Mouse (Mus musculus): ENCODE measurements around the gene Rnf121. TPM values are rescaled to one million over a fixed set of nuclear protein-coding genes. Genes with fewer than 3 reads are reported as not detected.
"Not testable (repeated sequence)": the region's sequence is repeated elsewhere in the genome, so short reads cannot be mapped to it uniquely, and the experiment has no call there.

Rnf121 gene
- polyA plus RNA-seq, 1 experiment: 61.7 TPM

GRCm38 (mm10) chr7:102064655-102065045, 619 bp downstream of the Rnf121 start:
- no peak for DNase-seq (ENCODE audit: low read depth)

DNA sequence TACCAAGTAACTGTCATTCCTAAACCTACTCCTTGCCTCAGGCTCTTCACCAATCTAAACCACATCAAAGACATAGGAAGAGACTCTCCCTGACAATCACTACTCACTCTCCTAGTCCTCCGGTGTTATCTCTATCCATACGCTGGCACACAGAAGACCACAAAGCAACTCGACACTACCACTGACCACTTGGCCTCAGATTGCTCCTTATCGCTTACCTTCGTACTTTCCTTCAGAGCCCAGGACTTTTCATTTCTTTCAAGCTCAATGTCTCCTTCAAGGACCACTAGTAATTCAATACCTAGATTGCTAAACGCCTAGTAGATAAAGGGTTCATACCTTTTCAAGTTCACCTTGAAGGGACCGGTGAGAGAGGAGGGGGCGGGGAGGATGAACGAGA, 1.4 kb downstream of the Rnf121 start:
- no peak for DNase-seq (ENCODE audit: low read depth)

GRCm38 (mm10) chr7:102062203-102062602, 3.1 kb downstream of the Rnf121 start:
- no peak for DNase-seq (ENCODE audit: low read depth)

GRCm38 (mm10) chr7:102061353-102061752, 3.9 kb downstream of the Rnf121 start:
- DNase-seq (ENCODE audit: low read depth): no peak

DNA sequence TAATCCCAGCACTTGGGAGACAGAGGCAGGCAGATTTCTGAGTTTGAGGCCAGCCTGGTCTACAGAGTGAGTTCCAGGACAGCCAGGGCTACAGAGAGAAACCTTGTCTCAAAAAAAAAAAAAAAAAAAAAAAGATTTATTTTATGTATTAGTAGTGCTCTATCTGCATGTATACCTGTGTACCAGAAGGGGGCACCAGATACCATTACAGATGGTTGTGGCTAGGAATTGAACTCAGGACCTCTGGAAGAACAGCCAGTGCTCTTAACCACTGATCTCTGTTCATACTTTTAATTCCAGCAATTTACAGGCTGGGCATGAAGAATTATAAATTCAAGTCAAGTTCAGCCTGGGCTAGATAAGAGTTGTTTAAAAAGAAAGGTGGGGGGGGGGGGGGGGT, 16.7 kb downstream of the Rnf121 start:
- not testable (repeated sequence) for DNase-seq (ENCODE audit: low read depth)

DNA sequence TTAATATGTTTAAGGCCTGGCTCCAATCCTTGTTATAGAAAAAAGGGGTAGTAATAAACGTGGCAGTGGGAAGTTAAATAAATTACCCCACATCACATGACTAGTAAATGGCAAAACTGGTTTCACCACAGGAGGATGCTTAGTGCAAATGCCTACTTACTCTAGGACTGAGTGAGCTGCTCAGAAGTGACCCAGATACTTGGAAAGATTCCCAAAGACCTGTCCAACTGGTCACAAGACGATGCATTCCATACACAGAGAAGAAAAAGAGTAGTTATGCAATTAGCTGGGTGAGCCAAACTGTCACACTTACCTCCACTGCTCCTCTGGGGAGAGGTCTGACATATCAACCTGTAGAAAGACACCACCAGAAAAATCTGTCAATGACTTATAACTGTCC, 23.0 kb downstream of the Rnf121 start:
- DNase-seq (ENCODE audit: low read depth): peak; percentile 40

DNA sequence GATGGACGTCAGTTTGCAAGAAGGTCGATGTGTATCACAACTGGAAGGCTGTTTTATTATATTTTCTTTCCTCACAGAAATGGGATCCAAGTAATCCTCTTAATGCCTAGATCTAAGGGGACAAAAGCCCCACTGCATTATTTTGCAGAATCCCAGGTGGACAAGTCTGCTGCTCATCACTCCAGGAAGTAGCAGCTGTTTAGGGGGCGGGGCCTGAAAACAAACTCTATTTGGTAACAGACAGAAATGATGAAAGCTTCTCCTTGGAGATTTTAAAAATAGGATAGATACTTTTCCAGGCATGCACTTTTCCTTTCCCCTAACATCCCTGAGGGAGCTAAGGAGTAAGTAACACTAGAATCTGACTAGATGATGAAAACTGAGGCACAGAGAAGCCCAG, 28.0 kb downstream of the Rnf121 start:
- DNase-seq (ENCODE audit: low read depth): no peak

DNA sequence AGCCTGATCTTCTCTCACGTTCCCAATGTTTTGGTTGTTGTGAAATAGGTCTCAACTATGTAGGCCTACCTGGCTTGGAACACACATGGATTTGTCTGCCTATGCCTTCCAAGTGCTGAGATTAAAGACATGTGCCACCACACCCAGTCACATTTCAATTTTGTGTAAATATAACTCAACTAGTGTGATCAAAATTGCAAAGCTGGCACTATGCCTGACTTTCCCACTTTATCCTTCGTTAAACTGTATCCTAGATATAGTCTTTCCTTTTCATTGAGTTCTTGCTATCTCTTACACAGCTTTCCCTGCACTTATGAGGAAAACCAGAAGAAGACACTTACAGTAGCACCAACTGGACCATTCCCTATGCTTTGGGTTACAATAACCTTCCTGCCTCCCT, 29.7 kb downstream of the Rnf121 start:
- peak; percentile 40 for DNase-seq (ENCODE audit: low read depth)

DNA sequence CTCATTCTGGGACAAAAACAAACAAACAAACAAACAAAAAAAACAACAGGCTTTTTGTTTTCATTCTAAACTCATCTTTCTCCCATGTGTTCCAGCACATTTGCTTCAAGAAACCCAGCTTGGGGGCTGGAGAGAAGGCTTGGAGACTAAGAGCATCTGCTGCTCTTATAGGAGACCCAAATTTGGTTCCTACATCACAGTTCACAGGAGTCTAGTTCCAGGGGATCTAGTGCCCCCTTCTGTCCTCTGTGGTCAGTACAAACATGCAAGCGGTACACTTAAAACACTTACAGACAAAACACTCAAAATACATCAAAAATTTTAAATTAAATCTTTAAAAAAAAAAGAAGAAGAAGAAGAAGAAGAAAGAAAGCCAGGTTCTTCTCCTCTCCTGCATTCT, 30.4 kb downstream of the Rnf121 start:
- DNase-seq (ENCODE audit: low read depth): no peak

GRCm38 (mm10) chr7:102025187-102026119, 39.8 kb downstream of the Rnf121 start:
- DNase-seq (ENCODE audit: low read depth): no peak

DNA sequence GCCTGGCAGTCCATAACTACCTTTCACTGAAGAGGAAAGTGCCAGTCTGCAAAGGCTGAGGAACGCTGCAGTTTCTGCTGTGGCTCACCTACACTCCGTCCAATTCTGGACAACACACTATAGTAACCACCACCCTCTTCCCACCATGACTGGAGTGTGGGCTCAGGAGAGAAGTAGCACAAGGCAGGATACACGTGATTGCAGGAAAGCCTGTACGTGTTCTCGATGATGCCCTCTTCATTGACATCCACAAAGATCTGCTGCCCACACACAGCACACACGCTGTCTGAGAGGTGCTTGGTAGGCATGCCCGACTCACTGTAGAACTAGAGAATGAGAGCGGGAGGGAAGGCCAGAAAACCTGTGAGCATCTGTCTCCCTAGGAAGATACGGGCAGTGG, 41.4 kb downstream of the Rnf121 start:
- no peak for DNase-seq (ENCODE audit: low read depth)

DNA sequence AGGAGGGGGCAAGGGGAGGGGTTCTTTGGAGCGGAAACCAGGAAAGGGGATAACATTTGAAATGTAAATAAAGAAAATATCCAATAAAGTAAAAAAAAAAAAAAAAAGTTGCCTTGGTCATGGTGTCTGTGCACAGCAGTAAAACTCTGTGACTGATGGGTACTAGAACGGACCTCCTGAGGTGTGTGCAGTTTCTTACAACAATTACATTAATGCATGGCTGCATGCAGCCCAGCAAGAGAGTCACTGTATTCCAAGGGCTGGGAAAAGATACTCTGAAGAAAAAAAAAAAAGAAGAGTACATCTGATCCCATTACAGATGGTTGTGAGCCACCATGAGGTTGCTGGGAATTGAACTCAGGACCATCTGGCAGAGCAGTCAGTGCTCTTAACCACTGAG, 44.3 kb downstream of the Rnf121 start:
- not testable (repeated sequence) for DNase-seq (ENCODE audit: low read depth)

DNA sequence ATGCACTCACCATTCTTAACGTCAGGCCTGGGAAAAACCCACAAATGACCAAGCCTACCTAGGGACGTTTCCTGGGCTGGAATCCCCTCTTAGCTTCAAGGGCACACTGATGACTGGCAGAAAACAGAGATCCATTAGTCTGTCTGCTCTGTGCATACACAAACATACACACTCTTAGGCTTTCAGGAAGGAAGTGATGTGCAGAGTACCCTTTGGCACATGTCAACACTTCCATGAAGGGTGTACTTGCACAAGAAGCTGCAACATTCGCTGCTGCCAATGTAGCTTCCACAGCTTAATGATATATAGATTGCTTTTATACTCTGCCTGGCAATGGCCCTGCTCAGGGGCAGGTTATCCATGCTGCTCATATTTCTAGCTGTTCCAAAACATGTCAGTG, 45.9 kb downstream of the Rnf121 start:
- DNase-seq (ENCODE audit: low read depth): no peak

- DNase-seq (ENCODE audit: low read depth): no peak
Measured at GRCm38 (mm10) chr7:102018590-102018989, 46.7 kb downstream of the Rnf121 start, which contains the start of gene Il18bp. Gene Il18bp, minus strand, starts transcription at chr7:102018690.

DNA sequence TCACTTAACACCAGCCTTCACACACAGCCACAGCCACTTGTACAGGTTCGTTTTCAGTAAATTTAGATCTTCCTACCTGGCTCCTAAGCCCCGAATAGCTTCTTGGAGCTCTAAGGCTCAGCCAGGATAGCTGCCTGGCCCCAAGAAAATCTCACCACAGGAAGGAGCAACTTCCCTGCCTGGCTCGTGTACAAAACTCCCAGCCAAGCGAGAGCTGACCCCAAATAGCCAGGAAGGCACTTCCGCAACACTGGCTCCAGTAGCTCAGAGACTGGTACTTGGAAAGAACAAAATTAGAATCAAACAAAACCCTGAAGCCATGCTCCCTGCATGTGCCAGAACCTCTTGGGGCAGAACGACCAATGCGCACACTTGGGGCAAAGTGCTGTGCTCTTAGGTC, 47.2 kb downstream of the Rnf121 start:
- no peak for DNase-seq (ENCODE audit: low read depth)

DNA sequence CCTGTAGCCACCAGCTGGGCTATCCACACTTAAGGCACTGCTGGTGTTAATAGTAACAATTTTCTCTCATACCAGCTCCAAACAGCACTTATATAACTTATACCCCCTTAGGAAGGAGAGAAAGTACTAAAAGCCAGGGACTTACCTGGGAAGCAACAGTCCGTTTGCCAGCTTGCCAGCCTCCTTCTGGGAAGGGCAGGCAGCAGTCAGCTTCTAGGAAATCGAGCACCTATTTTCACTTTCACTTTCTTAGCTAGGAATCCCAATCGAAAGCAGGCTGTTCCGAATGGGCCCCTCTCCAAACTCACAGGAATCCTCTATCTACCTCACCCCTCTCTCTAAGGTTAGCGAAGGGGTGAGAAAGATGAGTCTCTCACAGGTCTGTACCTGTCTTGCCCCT, 47.8 kb downstream of the Rnf121 start:
- DNase-seq (ENCODE audit: low read depth): no peak

GRCm38 (mm10) chr7:102016936-102017335, 48.3 kb downstream of the Rnf121 start:
- DNase-seq (ENCODE audit: low read depth): no peak

GRCm38 (mm10) chr7:102014995-102015394, 50.3 kb downstream of the Rnf121 start:
- no peak for DNase-seq (ENCODE audit: low read depth)

- DNase-seq (ENCODE audit: low read depth): no peak
Measured at GRCm38 (mm10) chr7:102013416-102013815, 51.9 kb downstream of the Rnf121 start.

- DNase-seq (ENCODE audit: low read depth): no peak
Measured at GRCm38 (mm10) chr7:102011855-102012254, 53.4 kb downstream of the Rnf121 start.

DNA sequence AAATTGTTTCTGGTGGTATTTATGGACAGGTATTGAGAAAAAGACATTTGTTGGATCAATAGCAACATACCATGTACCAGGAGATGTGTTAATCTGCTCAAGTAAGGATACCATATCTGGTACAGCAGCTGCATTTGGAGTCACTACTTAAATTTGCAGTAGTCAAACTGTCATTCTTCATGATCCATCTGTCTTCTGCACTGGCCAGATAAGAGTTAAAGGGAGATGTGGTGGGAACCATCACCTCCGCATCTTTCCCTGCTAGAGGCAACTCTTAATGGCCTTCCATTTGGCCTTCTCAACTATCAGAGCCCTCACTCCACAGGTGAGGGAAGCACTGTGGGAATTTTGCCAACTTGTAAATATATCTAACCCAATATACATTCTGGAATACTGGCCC, 58.7 kb downstream of the Rnf121 start:
- no peak for DNase-seq (ENCODE audit: low read depth)

GRCm38 (mm10) chr7:102000921-102001630, 64.2 kb downstream of the Rnf121 start:
- peak; percentile 42 for DNase-seq (ENCODE audit: low read depth)

- no peak for DNase-seq (ENCODE audit: low read depth)
Measured at GRCm38 (mm10) chr7:102000296-102000695, 65.0 kb downstream of the Rnf121 start.

Measured in gonadal fat pad, adult 2 months (tissue).